Mouse (Mus musculus) layer of hippocampus, adult 2 months (tissue): ENCODE data around the gene Slit3. TPM values are rescaled to one million over a fixed set of nuclear protein-coding genes. Genes with fewer than 3 reads are reported as not detected.

ENCODE experiments used
- DNase-seq, 2 experiments: peaks; one replicate each; pipeline ENCODE4 v3.0.0; 2022; ENCODE audit warnings: low spot score in 2 of 2
- H3K27ac ChIP-seq: fragments of 200-600 bp; 2 replicates; pipeline ENCODE4 v1.8.1; 2022
- H3K4me3 ChIP-seq: fragments of 200-600 bp; 2 replicates; pipeline ENCODE4 v1.8.1; 2022; ENCODE audit warnings: mild to moderate bottlenecking
- CTCF ChIP-seq: fragments of 200-600 bp; conservative IDR thresholded peaks from 2 replicates; pipeline ENCODE4 v1.8.1; 2022; ENCODE audit warnings: antibody characterized with exemption, mild to moderate bottlenecking, moderate library complexity
- total RNA-seq, 2 experiments: library from RNA; stranded (reverse); gene quantifications; 2 replicates each; pipeline ENCODE4 v1.2.3; 2021

The Slit3 gene
- total RNA-seq, 2 experiments from 2014 or later: 98.9 to 106 TPM

DNA sequence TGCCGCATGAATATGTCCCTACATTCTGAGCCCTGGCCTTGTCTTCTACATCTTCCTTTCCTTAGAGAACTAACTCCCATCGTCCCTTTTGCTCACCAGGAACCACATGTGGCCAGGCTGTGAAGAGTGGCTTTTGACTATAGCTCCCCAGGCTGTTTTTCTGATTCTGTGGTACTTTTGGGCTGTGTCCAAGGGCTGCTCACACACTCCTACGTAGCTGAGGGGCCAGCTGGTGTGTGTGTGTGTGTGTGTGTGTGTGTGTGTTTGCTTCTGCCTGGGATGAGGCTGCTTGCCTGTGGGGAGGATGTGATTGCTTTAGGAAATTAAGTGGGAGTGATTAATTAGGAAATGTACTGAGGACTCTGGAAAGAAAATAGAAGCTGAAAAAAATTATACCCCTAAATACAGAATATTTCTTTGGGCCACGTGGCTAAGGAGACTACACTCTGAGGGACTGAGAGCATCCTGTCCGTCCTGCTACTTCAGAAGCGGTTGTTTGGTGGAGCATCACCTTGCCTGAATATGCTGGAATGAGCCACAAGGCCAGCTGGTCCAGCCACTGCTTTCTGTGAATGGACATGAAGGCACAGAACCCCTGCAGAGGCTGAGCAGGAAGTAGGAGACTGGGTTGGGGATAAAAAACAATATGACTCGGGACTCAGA is 21.8 kb downstream of the Slit3 start:
- DNase-seq: peak; percentile 80 to 81
- H3K4me3 ChIP-seq: no peak overlapping the region
- no peak for TF ChIP-seq CTCF
- peak overlapping the region; percentile 80 for H3K27ac ChIP-seq

DNA sequence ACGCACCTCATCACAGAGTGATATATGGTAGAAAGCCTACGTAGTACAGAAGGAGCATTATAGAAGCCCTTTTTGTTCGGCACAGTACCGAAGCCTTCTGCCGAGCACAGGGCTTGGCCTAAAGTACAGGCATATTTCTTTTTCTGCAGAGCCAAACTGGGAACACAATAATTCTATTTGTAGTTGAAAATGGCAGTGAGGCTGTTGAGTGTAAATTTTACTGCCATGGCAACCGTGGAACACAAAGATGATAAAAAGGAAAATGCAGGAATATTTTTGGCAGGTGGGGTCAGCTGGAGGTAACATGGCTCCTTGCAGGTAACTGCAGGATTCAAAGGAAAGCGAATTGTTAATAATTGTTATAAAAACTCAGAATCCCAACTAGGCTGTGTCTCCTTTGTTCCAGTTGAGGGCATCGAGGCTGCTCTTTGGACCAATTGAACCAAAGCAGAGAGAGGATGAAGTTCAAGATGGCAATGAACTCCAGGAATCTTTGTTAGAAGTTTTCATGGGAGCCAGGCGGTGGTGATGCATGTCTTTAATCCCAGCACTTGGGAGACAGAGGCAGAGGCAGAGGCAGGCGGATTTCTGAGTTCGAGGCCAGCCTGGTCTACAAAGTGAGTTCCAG is 26.9 kb downstream of the Slit3 start:
- TF ChIP-seq CTCF: no peak
- DNase-seq: no peak
- Histone ChIP-seq H3K4me3 (no peak overlapping the region), H3K27ac (peak overlapping the region; percentile 70)

DNA sequence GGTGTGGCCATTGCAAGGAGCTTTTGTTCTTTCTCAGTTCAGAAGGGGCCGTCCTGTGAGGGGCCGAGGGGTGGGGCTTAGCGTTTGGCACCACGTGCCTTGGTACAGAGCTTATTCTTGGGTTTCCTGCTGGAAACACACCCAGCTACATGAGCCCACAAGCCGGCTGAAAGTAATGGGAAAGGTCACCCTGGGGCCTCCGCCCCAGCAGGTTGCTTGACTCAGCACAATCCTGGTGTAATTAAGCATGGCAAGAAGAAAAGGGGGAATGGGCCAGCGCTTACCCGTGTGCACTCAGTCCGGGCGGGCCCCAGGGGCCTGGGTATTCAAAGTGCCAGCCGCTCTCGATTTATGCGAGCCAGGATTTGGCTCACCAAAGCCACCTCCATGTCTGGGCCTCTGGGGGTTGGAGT is 30.5 kb downstream of the Slit3 start:
- no peak for DNase-seq
- Histone ChIP-seq H3K4me3 (no peak overlapping the region), H3K27ac (peak overlapping the region; percentile 67; the same call in 1 of the 2 replicates)
- TF ChIP-seq CTCF: no peak

DNA sequence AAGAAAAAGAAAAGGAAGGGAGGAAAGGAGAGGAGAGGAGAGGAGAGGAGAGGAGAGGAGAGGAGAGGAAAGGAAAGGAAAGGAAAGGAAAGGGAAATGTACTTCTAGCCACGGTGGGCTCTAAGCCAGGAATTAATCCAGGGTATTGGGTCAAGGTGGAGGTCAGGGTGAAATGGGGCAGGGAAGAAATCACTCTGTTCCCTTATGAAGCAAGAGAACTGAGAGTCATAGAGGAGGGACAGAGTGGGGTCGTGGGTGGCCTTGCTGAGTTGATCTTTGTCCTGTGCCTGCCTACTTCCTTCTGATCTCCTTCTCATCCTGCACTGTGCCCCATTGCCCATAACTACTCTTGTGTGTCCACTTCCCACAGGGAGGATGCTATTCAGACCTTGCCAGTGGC is 31.9 kb downstream of the Slit3 start:
- DNase-seq: no peak
- Histone ChIP-seq H3K27ac (peak overlapping the region; percentile 15; the same call in 1 of the 2 replicates), H3K4me3 (no peak overlapping the region)
- no peak for TF ChIP-seq CTCF

DNA sequence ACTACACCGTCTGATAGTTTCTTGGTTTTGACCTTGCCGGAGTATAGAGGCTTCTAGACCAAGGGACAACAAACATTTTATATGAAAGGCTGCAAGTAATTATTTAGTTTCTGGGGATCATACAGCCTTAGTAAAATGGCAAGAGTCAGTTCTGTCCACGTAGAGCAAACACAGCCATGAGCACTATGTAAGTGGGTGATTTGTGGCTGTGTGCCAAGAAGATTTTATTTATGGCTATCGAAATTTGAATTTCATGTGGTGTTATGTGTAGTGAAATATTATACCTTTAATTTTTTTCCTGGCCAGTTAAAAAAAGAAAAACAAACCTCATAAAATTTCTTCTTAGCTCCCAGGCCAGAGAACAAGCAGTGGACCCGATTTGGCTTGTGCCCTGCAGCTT is 33.4 kb downstream of the Slit3 start:
- no peak for TF ChIP-seq CTCF
- no peak for DNase-seq

DNA sequence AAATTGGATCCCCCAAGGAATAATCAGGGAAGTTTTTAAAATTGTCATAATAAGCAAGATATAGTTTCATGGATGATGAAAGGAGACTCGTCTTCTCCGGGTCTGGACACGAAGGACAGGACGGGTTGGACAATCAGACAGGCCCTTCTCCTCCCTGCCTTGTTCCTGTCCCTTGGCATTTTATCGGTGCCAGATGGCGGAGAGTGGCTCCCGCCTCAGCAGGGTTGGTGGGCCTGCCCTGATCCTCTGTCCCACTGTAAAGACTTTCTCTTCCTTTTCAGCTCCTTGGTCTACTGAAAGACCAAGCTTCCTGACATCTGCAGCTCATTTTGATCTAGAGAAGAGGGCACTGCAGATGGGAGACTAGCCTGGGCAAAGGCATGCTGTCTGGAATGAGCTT is 34.3 kb downstream of the Slit3 start:
- Histone ChIP-seq H3K27ac (peak overlapping the region; percentile 67), H3K4me3 (no peak overlapping the region)
- no peak for DNase-seq
- TF ChIP-seq CTCF: no peak

More for the DNA sequence above, 33.4 kb downstream of the Slit3 start:
- H3K27ac ChIP-seq: peak overlapping the region; percentile 67
- no peak overlapping the region for H3K4me3 ChIP-seq

DNA sequence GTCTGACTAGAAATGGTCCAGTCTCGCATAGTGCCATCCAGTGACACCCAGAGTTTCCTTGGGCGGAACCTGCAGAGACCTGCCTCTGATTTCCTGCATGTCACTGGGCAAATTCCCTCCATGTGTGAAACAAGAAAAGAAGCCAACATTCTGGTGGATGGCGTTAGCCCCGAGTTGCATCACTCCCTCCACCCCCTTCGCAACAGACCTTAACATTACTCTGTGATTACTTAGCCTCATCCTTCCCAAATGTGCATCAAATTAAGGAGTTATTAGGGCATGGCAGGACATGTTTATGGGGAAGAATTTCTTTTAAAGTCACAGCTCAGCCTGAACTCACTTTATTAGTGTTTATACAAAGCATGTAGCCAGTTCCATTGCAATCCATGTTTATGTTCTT is 35.7 kb downstream of the Slit3 start:
- Histone ChIP-seq H3K27ac (no peak overlapping the region), H3K4me3 (no peak overlapping the region)
- no peak for TF ChIP-seq CTCF
- no peak for DNase-seq

DNA sequence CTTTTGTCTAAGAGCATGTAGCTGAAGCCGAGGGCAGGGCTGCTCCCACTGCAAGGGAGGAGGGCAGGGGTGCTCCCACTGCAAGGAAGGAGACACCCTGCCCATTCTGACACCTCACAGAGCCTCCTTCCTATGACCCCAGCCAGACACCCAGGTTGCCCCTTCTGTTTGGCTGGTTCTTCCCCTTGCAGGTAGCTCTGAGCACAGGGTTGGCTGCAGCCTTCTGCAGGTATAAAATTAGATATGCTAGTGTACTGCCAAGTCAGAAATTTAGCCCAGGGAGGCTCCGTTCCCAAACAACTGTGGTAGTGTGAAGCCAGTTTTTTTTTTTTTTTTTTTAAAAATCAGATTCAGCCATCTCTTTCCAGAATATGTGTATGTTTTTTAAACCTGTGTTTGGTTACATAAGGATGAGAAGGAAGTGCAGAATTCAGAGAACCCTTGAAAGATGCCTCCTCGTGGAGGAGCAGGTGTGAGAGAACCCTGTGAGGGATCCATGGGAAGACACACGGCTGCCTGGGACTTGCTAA is 39.7 kb downstream of the Slit3 start:
- peak in 1 of 2 experiments; percentile 32 for DNase-seq
- TF ChIP-seq CTCF: no peak
- H3K4me3 ChIP-seq: no peak overlapping the region
- H3K27ac ChIP-seq: peak overlapping the region; percentile 83

DNA sequence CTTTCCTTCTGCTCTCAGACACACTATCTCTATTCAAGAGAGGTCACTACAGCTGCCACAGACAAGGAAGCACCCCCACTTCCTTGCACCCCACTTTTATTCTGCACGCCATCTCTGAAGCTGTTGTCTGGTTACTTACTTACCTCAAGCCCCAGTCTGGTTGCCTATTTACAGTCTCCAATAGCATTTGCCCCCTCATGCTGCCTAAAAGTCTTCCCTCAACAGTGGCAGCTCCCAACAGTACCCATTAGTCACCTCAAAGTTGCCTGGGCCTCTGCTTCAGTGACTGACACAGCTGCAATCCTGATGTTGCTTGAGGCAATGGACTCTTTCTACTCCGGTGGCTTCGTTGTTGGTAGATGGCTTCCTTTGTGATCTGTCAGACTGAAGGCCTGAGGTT is 42.4 kb downstream of the Slit3 start:
- H3K4me3 ChIP-seq: no peak overlapping the region
- no peak for DNase-seq
- peak overlapping the region; percentile 83; the same call in 1 of the 2 replicates for H3K27ac ChIP-seq
- TF ChIP-seq CTCF: no peak

DNA sequence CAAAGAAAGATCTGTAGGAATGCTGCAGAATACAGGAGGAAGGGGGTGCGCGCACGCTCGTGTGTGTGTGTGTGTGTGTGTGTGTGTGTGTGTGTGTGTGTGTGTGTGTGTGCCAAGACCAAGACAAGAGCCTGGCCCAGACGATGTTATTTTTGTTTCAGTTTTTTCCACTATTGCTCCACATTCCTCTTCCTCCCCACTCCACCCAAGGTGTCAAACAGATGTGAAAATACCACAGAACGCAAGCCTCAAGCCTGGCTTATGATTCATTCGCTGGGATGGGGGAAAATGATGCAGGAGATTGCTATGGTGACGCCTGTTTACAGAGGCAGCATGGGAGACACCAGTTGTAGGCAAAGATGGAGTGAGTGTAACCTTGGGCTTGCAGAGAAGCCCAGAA is 46.2 kb downstream of the Slit3 start:
- Histone ChIP-seq H3K4me3 (no peak overlapping the region), H3K27ac (peak overlapping the region; percentile 23; the same call in 1 of the 2 replicates)
- no peak for TF ChIP-seq CTCF
- peak in 1 of 2 experiments; percentile 29 for DNase-seq

DNA sequence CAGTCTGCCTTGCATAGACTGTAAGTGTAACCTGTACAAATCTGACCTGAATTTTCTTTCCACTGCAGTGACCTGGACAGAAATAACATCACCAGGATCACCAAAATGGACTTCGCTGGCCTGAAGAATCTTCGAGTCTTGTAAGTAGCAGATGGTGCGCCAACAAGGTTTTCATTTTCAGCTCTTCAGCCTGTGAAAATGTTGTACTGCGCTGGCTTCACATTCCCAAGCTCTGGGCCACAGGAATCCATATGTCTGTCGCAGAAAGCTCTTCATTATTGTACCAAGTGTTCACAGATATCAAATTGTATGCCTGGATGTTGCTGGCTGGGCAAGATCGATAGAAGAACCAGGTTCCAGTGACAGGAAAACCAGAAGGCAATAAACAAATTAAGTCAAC is 50.5 kb downstream of the Slit3 start:
- no peak overlapping the region for H3K4me3 ChIP-seq
- no peak for DNase-seq
- peak overlapping the region; percentile 14; the same call in 1 of the 2 replicates for H3K27ac ChIP-seq
- TF ChIP-seq CTCF: no peak

DNA sequence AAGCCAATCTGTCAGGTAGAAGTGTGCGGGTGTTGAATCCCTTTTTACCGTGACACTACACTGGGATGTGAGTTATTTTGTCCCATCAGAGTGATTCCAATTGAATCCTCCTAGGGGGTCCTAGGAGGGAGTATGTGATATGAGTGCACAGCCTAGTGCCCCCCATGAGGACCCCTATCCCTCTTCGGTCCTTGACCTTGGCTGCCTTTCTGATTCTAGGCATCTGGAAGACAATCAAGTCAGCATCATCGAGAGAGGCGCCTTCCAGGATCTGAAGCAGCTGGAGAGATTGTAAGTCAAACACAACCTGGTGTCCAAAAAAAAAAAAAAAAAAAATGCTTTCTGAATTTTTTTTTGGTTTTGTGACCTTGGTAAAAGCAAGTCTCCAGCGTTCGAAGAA is 56.5 kb downstream of the Slit3 start:
- DNase-seq: no peak
- TF ChIP-seq CTCF: no peak
- peak overlapping the region; percentile 39 for H3K27ac ChIP-seq
- H3K4me3 ChIP-seq: no peak overlapping the region

DNA sequence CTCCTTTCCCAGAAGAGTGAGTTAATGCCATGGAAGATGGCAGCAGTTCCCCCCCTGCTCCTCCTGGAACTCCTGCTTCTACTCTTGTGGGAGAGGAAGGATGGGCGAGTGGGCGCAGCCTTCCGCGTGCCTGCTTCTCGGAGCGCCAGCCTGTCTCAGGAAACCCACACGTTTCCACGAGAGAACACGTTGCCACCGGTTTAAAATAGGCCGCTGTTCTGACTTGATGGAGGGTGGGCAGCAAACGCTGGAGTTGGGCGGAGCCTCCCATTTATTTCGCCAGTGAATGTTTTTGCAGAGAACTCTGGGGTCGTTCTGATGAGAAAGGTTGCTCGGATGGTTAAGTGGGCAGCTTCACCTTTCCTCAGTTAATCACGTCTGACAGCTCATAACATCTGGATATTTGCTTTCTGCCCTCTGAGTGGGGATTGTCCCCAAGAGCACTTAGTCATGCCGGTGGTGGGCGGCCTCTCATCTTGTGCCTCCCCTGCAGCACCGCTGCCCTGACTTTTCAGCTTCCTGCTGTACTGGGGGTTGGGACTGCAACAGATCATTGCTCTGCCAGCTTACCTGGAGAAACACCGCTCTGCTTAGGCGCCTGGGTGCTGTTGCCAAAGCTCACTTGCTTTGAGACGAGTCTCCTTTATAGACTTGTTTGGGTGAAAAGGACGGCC is 57.3 kb downstream of the Slit3 start:
- H3K4me3 ChIP-seq: no peak overlapping the region
- H3K27ac ChIP-seq: peak overlapping the region; percentile 39
- TF ChIP-seq CTCF: no peak
- DNase-seq: peak; percentile 57 to 79
